Mouse (Mus musculus) thymus, adult 2 months (tissue): ENCODE data around the gene Rbbp7. TPM values are rescaled to one million over a fixed set of nuclear protein-coding genes. Genes with fewer than 3 reads are reported as not detected.
A peak's percentile ranks its signal among the peaks of the same experiment; 100 is the strongest.

Experiments
- DNase-seq: peaks from one replicate; pipeline ENCODE4 v3.0.0; 2021
- H3K27ac ChIP-seq: fragments of 200-500 bp; 2 replicates; pipeline ENCODE4 v1.5.1; 2012; ENCODE audit warnings: low read length, control low read depth; ENCODE audit not compliant: control insufficient read depth, insufficient read depth
- H3K27me3 ChIP-seq: fragments of 200-500 bp; 2 replicates; pipeline ENCODE4 v1.6.1; 2012; ENCODE audit warnings: mild to moderate bottlenecking, low read length, moderate library complexity, mixed read lengths; ENCODE audit not compliant: control insufficient read depth, insufficient read depth
- H3K36me3 ChIP-seq: fragments of 200-500 bp; 2 replicates; pipeline ENCODE4 v1.6.1; 2012; ENCODE audit warnings: mild to moderate bottlenecking, low read length, moderate library complexity; ENCODE audit not compliant: control insufficient read depth, insufficient read depth
- H3K4me1 ChIP-seq: fragments of 200-500 bp; replicated peaks from 2 replicates; pipeline ENCODE4 v1.6.1; 2012; ENCODE audit warnings: low read length; ENCODE audit not compliant: control insufficient read depth, insufficient read depth
- H3K4me3 ChIP-seq: fragments of 200-500 bp; 2 replicates; pipeline ENCODE4 v1.5.1; 2012; ENCODE audit warnings: mild to moderate bottlenecking, low read length, control low read depth, moderate library complexity; ENCODE audit not compliant: control insufficient read depth, insufficient read depth
- CTCF ChIP-seq: fragments of 200-500 bp; IDR thresholded peaks from 2 replicates; pipeline ENCODE4 v1.5.1; 2012; ENCODE audit warnings: mild to moderate bottlenecking, control low read depth, low read length, moderate library complexity, borderline replicate concordance; ENCODE audit not compliant: control insufficient read depth, poor library complexity, insufficient read depth; ENCODE audit errors: extremely low read depth
- POLR2A ChIP-seq: fragments of 200-500 bp; IDR thresholded peaks from 2 replicates; pipeline ENCODE4 v1.6.1; 2012; ENCODE audit warnings: mild to moderate bottlenecking, low read length, control low read depth, moderate library complexity; ENCODE audit not compliant: control insufficient read depth, poor library complexity, insufficient read depth; ENCODE audit errors: extremely low read depth
- WGBS: fragments of 180-500 bp; shearing (Covaris S2); methylation state at CpG from one replicate; pipeline ENCODE4 v1.1.7; 2018; 5-methylcytosine and 5-hydroxymethylcytosine counted together
- polyA plus RNA-seq: library from polyadenylated mRNA; depleted of rRNA; stranded (reverse); fragments of >200 nt; gene quantifications from 2 replicates; pipeline ENCODE4 v1.2.3, GENCODE M21; 2012

The Rbbp7 gene
- polyA plus RNA-seq, 1 experiment: 82.7 TPM

- Histone ChIP-seq H3K27ac (peak overlapping the region; percentile 91), H3K4me3 (peak overlapping the region; percentile 55), H3K4me1 (peaks cover 4% of the 10 kb centered on the region; the same call in 1 of the 2 replicates), H3K27me3 (no peaks in the 10 kb centered on the region), H3K36me3 (no peaks in the 10 kb centered on the region)
- DNase-seq: peak; percentile 61
- WGBS: 10% methylated on average over 25 of the region's 25 CpGs
- TF ChIP-seq CTCF (no peak), POLR2A (no peak)
Measured at GRCm38 (mm10) chrX:162734997-162735929, 24.9 kb upstream of the Rbbp7 start.

DNA sequence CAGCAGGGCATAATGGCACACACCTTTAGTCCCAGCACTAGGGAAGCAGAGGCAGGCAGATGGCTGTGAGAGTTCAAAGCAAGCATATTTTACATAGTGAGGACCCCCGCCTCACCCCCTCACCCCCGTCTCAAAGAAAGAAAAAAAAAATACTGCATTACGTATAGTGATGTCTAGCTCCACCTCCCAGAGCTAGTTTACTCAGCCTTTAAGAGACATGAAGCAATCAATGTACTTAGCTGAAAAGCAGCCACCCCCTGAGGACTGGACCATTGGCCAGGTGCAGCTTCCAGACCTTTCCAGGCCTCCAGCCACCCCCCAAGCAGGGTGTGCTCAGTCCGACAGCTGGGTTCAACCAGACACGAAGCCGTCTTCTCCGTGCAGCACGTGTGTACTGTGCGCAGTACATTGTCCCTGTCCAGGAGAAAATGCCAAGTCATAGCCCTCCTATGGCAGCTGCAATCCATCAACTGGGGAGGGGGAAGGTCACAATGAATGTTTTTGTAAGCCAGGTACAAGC is 24.0 kb upstream of the Rbbp7 start:
- Histone ChIP-seq H3K27ac (peak overlapping the region; percentile 91), H3K4me3 (0 out of 2 replicates have a peak overlapping the region, but pooled peaks have one; percentile 31), H3K4me1 (peaks cover 4% of the 10 kb centered on the region; the same call in 1 of the 2 replicates), H3K27me3 (no peaks in the 10 kb centered on the region), H3K36me3 (no peaks in the 10 kb centered on the region)
- DNase-seq: peak; percentile 9
- WGBS: 8% methylated on average over 9 of the region's 9 CpGs
- TF ChIP-seq POLR2A: no peak
- no peak for TF ChIP-seq CTCF

DNA sequence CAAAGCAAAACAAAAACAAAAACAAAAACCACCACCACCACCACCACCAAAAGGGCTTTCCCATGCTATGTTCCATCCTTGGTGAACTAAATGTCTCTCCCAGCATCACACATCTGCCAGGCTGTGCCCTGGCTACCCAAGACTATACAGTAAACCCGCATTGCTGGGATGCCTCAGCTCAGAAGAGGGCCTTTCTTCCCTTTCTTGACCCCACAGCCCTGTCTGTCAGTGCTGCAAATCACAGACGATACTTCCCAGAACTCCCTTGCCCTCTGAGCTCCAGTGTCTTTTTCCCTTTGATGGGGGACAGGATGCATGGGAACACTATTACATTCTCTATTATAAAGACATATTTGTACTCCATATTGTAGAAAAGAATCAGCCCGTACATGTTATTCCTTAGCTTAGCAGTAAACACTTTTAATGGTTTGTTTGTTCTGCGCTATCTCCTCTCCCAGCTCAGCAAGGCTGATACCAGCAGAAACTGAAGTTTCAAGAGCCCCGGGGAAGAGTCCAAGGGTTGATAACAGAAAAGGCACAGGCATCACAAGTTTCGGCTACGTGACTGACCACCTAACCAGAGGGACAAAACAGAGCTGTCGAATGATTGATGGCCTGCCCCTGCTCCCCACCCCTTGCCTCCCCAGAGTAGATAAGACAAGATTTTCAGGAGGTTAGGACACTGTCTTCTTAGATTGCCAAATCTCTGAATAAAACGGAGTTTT is 11.3 kb upstream of the Rbbp7 start:
- 89% methylated on average over 9 of the region's 9 CpGs for WGBS
- no peak overlapping the region for H3K4me3 ChIP-seq
- TF ChIP-seq POLR2A (no peak), CTCF (no peak)
- H3K27me3 ChIP-seq: no peaks in the 10 kb centered on the region
- no peak for DNase-seq
- H3K36me3 ChIP-seq: no peaks in the 10 kb centered on the region
- no peaks in the 10 kb centered on the region for H3K4me1 ChIP-seq
- H3K27ac ChIP-seq: no peak overlapping the region

DNA sequence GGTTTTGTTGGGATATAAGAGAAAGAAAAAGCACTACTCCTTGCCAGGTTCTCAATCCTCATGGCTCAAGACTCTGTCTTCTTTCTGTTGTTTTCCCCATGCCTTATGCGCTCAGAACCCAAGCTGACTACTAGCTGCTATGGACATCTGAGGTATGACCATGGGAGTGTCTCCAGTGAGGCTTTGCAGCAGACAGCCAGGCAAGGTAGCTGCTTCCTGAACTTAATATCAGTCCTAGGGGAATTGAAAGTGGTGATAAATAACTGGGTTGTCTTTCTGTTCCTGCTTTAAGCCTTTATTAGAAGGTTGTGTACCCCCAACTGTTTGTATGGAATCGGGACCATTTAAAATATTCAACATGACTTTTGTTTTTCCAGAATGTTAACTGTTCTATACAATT is 7.8 kb upstream of the Rbbp7 start:
- no peaks in the 10 kb centered on the region for H3K36me3 ChIP-seq
- H3K27ac ChIP-seq: no peak overlapping the region
- no peaks in the 10 kb centered on the region for H3K4me1 ChIP-seq
- H3K27me3 ChIP-seq: no peaks in the 10 kb centered on the region
- TF ChIP-seq POLR2A (no peak), CTCF (no peak)
- 95% methylated on average over 2 of the region's 2 CpGs for WGBS
- no peak overlapping the region for H3K4me3 ChIP-seq
- DNase-seq: no peak

DNA sequence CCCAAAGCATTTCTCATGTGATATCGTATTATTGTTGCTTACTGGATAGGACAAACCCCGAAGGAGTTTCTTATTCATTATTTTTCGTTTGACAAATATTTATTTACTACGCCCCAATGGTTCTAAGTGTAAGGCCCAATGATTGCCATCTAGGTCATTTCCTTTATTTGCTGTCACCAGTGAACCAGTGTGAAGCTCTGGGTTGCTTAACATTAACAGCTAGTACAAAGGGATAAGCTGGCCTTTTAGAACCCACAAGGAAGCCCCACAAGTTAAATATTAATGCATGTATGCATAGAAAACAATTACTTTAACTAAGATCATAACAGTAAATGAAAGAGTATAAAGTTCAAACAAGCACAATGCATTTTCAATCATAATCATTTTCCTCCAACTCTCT is 5.9 kb upstream of the Rbbp7 start:
- TF ChIP-seq POLR2A (no peak), CTCF (no peak)
- 96% methylated on average over 4 of the region's 4 CpGs for WGBS
- Histone ChIP-seq H3K27me3 (no peaks in the 10 kb centered on the region), H3K36me3 (no peaks in the 10 kb centered on the region), H3K4me3 (no peak overlapping the region), H3K4me1 (peaks cover 5% of the 10 kb centered on the region), H3K27ac (no peak overlapping the region)
- no peak for DNase-seq

- no peak for DNase-seq
- H3K27me3 ChIP-seq: no peaks in the 10 kb centered on the region
- WGBS: 95% methylated on average over 7 of the region's 7 CpGs
- TF ChIP-seq CTCF (no peak), POLR2A (no peak)
- no peaks in the 10 kb centered on the region for H3K36me3 ChIP-seq
- H3K4me1 ChIP-seq: peaks cover 9% of the 10 kb centered on the region
- no peak overlapping the region for H3K4me3 ChIP-seq
- H3K27ac ChIP-seq: no peak overlapping the region
Measured at GRCm38 (mm10) chrX:162756058-162756457, 4.1 kb upstream of the Rbbp7 start.
